Mouse (Mus musculus): ENCODE results near the gene Tmem59. TPM values are rescaled to one million over a fixed set of nuclear protein-coding genes. Genes with fewer than 3 reads are reported as not detected.

The Tmem59 gene
- total and polyA plus RNA-seq, 3 experiments, result 274 to 999 (median 379) TPM

- DNase-seq, result no peak
Measured at GRCm38 (mm10) chr4:107179561-107179960, 1.4 kb downstream of the Tmem59 start.

GRCm38 (mm10) chr4:107180746-107181145 lies 2.5 kb downstream of the Tmem59 start:
- no peak for DNase-seq

GRCm38 (mm10) chr4:107181866-107182265 lies 3.7 kb downstream of the Tmem59 start:
- DNase-seq, result no peak

- no peak for DNase-seq
Measured at GRCm38 (mm10) chr4:107182796-107183195, 4.6 kb downstream of the Tmem59 start.

GRCm38 (mm10) chr4:107183203-107183602 lies 5.0 kb downstream of the Tmem59 start:
- peak; percentile 23 for DNase-seq

- no peak for DNase-seq
Measured at GRCm38 (mm10) chr4:107185703-107186102, 7.5 kb downstream of the Tmem59 start.

- DNase-seq, result no peak
Measured at GRCm38 (mm10) chr4:107193841-107194240, 15.6 kb downstream of the Tmem59 start.

- DNase-seq, result no peak
Measured at GRCm38 (mm10) chr4:107196454-107196853, 18.3 kb downstream of the Tmem59 start.

- peak; percentile 38 for DNase-seq
Measured at GRCm38 (mm10) chr4:107198072-107198471, 19.9 kb downstream of the Tmem59 start.

GRCm38 (mm10) chr4:107201779-107202178 lies 23.6 kb downstream of the Tmem59 start:
- DNase-seq, result no peak

GRCm38 (mm10) chr4:107203001-107203400 lies 24.8 kb downstream of the Tmem59 start:
- DNase-seq, result no peak

- no peak for DNase-seq
Measured at GRCm38 (mm10) chr4:107207016-107207415, 28.8 kb downstream of the Tmem59 start.

- no peak for DNase-seq
Measured at GRCm38 (mm10) chr4:107208880-107209279, 30.7 kb downstream of the Tmem59 start, which contains the start of gene Ldlrad1. Gene Ldlrad1 (plus strand): TSS chr4:107209180.

- no peak for DNase-seq
Measured at GRCm38 (mm10) chr4:107210483-107211097, 32.4 kb downstream of the Tmem59 start.

GRCm38 (mm10) chr4:107211465-107211864 lies 33.3 kb downstream of the Tmem59 start:
- DNase-seq, result no peak

- DNase-seq, result no peak
Measured at GRCm38 (mm10) chr4:107211936-107212335, 33.7 kb downstream of the Tmem59 start.

GRCm38 (mm10) chr4:107213279-107214011 lies 35.2 kb downstream of the Tmem59 start:
- DNase-seq, result no peak

- peak; percentile 36 for DNase-seq
Measured at GRCm38 (mm10) chr4:107217574-107217973, 39.4 kb downstream of the Tmem59 start.

- DNase-seq, result peak; percentile 14
Measured at GRCm38 (mm10) chr4:107221524-107221923, 43.3 kb downstream of the Tmem59 start.

GRCm38 (mm10) chr4:107223225-107224204 lies 45.3 kb downstream of the Tmem59 start:
- DNase-seq, result peak; percentile 55

GRCm38 (mm10) chr4:107226313-107226712 lies 48.1 kb downstream of the Tmem59 start:
- DNase-seq, result no peak

- no peak for DNase-seq
Measured at GRCm38 (mm10) chr4:107232219-107232618, 54.0 kb downstream of the Tmem59 start.
